Mouse (Mus musculus) spleen, postnatal 4 days (tissue): ENCODE data around the gene Setd2.

Experiments used
- DNase-seq, 2 experiments: peaks; one replicate each; pipeline ENCODE4 v3.0.0; 2022; ENCODE audit warnings: low spot score in 2 of 2

Gene Setd2

GRCm38 (mm10) chr9:110532538-110533291 is at the start of gene Setd2:
Gene Setd2, plus strand, starts transcription at chr9:110532597.
- DNase-seq, result peak; percentile 71 to 87

GRCm38 (mm10) chr9:110488841-110489240 is 43.6 kb upstream of the Setd2 start:
- DNase-seq, result no peak

- peak; percentile 24 to 74 for DNase-seq
These were observed 41.5 kb upstream of the Setd2 start for GRCm38 (mm10) chr9:110490913-110491312.

GRCm38 (mm10) chr9:110525737-110526136 is 6.7 kb upstream of the Setd2 start:
- DNase-seq, result no peak

GRCm38 (mm10) chr9:110529002-110529737 is 3.2 kb upstream of the Setd2 start:
- DNase-seq, result no peak

- no peak for DNase-seq
These were observed 1.7 kb upstream of the Setd2 start for GRCm38 (mm10) chr9:110530650-110531049.

- DNase-seq, result no peak
These were observed 1.1 kb upstream of the Setd2 start for GRCm38 (mm10) chr9:110531151-110531791.

- DNase-seq, result peak; percentile 94 to 96
These were observed 395 bp upstream of the Setd2 start for GRCm38 (mm10) chr9:110531914-110532489.

GRCm38 (mm10) chr9:110533645-110534044 is 1.2 kb downstream of the Setd2 start:
- no peak for DNase-seq

- DNase-seq, result no peak
These were observed 2.7 kb downstream of the Setd2 start for GRCm38 (mm10) chr9:110535114-110535513.

GRCm38 (mm10) chr9:110536636-110537035 is 4.2 kb downstream of the Setd2 start:
- DNase-seq, result no peak

- DNase-seq, result no peak
These were observed 6.1 kb downstream of the Setd2 start for GRCm38 (mm10) chr9:110538511-110538910.

GRCm38 (mm10) chr9:110541988-110542387 is 9.6 kb downstream of the Setd2 start:
- no peak for DNase-seq

GRCm38 (mm10) chr9:110548261-110548660 is 15.9 kb downstream of the Setd2 start:
- no peak for DNase-seq

- DNase-seq, result no peak
These were observed 35.9 kb downstream of the Setd2 start for GRCm38 (mm10) chr9:110568309-110568708.

GRCm38 (mm10) chr9:110582161-110582560 is 49.8 kb downstream of the Setd2 start:
- no peak for DNase-seq

GRCm38 (mm10) chr9:110583521-110583920 is 51.1 kb downstream of the Setd2 start:
- DNase-seq, result no peak

GRCm38 (mm10) chr9:110611471-110611870 is 79.1 kb downstream of the Setd2 start:
- DNase-seq, result no peak

- peak in 1 of 2 experiments; percentile 10 for DNase-seq
These were observed 84.7 kb downstream of the Setd2 start for GRCm38 (mm10) chr9:110617081-110617480.

GRCm38 (mm10) chr9:110620180-110620579 is 87.8 kb downstream of the Setd2 start:
- no peak for DNase-seq

GRCm38 (mm10) chr9:110620685-110621084 is 88.3 kb downstream of the Setd2 start:
- DNase-seq, result no peak

- DNase-seq, result no peak
These were observed 90.3 kb downstream of the Setd2 start for GRCm38 (mm10) chr9:110622621-110623219.
